ENCODE assay signal across 10 mouse cellular contexts in genomic region chr7:140967862-140968591, GRCm38 (mm10). TPM values are rescaled to one million over a fixed set of nuclear protein-coding genes. Genes with fewer than 3 reads are reported as not detected.
DNase-seq lines count a peak whose midpoint lies in the region; ATAC-seq and TF ChIP-seq lines count a peak whose summit lies in the region.
"Had no signal": no experiment of that assay in that cellular context is flagged by ENCODE, and none has a peak within 500 bp of the region (broad histone marks: within the 10 kb centered on the region; RNA-seq: fewer than 3 reads in every experiment).

No protein-coding gene starts in this region.

- H3K27ac ChIP-seq in midbrain, embryonic 10.5 days (replicated peaks) = peak overlapping the region; percentile 59; the same call in 1 of the 2 replicates
- H3K27ac ChIP-seq in midbrain, embryonic 15.5 days = no peak overlapping the region
- H3K27ac ChIP-seq in intestine, embryonic 16.5 days (ENCODE audit: low read length) = peak overlapping the region; percentile 65
- peak overlapping the region; percentile 79 for H3K27ac ChIP-seq in small intestine, adult 2 months (ENCODE audit: insufficient read depth, low read depth, low read length)
- H3K27ac ChIP-seq: gastrocnemius, adult 2 months had no signal

- TF ChIP-seq POLR2A in small intestine, adult 2 months (IDR thresholded peaks at IDR 0.05; ENCODE audit: low read depth, low read length) = no peak

- H3K9me3 ChIP-seq in midbrain, embryonic 10.5 days (replicated peaks) = no peaks in the 10 kb centered on the region
- no peaks in the 10 kb centered on the region for H3K9me3 ChIP-seq in midbrain, embryonic 15.5 days
- H3K9me3 ChIP-seq in intestine, embryonic 16.5 days (ENCODE audit: control insufficient read depth, low read length) = no peaks in the 10 kb centered on the region

- H3K27me3 ChIP-seq in midbrain, embryonic 10.5 days (ENCODE audit: low read depth, poor library complexity, severe bottlenecking) = peaks cover 27% of the 10 kb centered on the region; the same call in 1 of the 2 replicates
- H3K27me3 ChIP-seq in midbrain, embryonic 15.5 days (replicated peaks) = no peaks in the 10 kb centered on the region
- no peaks in the 10 kb centered on the region for H3K27me3 ChIP-seq in intestine, embryonic 16.5 days (replicated peaks; ENCODE audit: control insufficient read depth, insufficient read depth, low read length)
- no peaks in the 10 kb centered on the region for H3K27me3 ChIP-seq in small intestine, adult 2 months (ENCODE audit: control insufficient read depth, insufficient read depth, low read length)

- peak overlapping the region; percentile 23; the same call in 1 of the 2 replicates for H3K4me3 ChIP-seq in midbrain, embryonic 10.5 days
- no peak overlapping the region for H3K4me3 ChIP-seq in midbrain, embryonic 15.5 days
- H3K4me3 ChIP-seq in intestine, embryonic 16.5 days (ENCODE audit: low read length) = peak overlapping the region; percentile 34
- peak overlapping the region; percentile 41 for H3K4me3 ChIP-seq in small intestine, adult 2 months (ENCODE audit: low read depth, low read length)
- H3K4me3 ChIP-seq: gastrocnemius, adult 2 months had no signal

- H3K9ac ChIP-seq in midbrain, embryonic 15.5 days = no peak overlapping the region
- H3K9ac ChIP-seq in intestine, embryonic 16.5 days (ENCODE audit: low read depth, low read length) = peak overlapping the region; percentile 53; the same call in 1 of the 2 replicates

- 4% methylated on average over 14 of the region's 14 CpGs for WGBS in midbrain, embryonic 10.5 days
- WGBS in midbrain, embryonic 15.5 days = 7% methylated on average over 14 of the region's 14 CpGs
- 8% methylated on average over 14 of the region's 14 CpGs for WGBS in intestine, embryonic 16.5 days
- WGBS in small intestine, adult 2 months = 59% methylated on average over 14 of the region's 14 CpGs

- no peak for TF ChIP-seq CTCF in small intestine, adult 2 months (IDR thresholded peaks at IDR 0.05; ENCODE audit: extremely low read depth, insufficient read length, insufficient replicate concordance, low read depth, low read length)

- H3K4me2 ChIP-seq in midbrain, embryonic 15.5 days = no peak overlapping the region
- peak overlapping the region; percentile 51 for H3K4me2 ChIP-seq in intestine, embryonic 16.5 days (ENCODE audit: low read depth, low read length)

- peak; percentile 33 for DNase-seq in midbrain, embryonic 10.5 days (ENCODE audit: low spot score)
- DNase-seq in embryo, embryonic 11 days = peak; percentile 66
- DNase-seq in heart, adult 8-10 months (ENCODE audit: low spot score) = no peak
- no peak for DNase-seq in urinary bladder, adult 18-20 months (ENCODE audit: low spot score in 2 of 2)
- no peak for DNase-seq in Muller cell, postnatal 12 days (ENCODE audit: inconsistent ontology term)
- DNase-seq: cerebellum, adult 11-12 months; gastrocnemius, adult 2 months had no signal

- no peaks in the 10 kb centered on the region for H3K36me3 ChIP-seq in midbrain, embryonic 10.5 days
- no peaks in the 10 kb centered on the region for H3K36me3 ChIP-seq in midbrain, embryonic 15.5 days (replicated peaks)
- H3K36me3 ChIP-seq in intestine, embryonic 16.5 days (ENCODE audit: control insufficient read depth, insufficient read depth, low read length) = no peaks in the 10 kb centered on the region
- H3K36me3 ChIP-seq in small intestine, adult 2 months (ENCODE audit: control insufficient read depth, insufficient read depth, low read length) = no peaks in the 10 kb centered on the region

- peaks cover 30% of the 10 kb centered on the region for H3K4me1 ChIP-seq in midbrain, embryonic 10.5 days
- no peaks in the 10 kb centered on the region for H3K4me1 ChIP-seq in midbrain, embryonic 15.5 days
- peaks cover 23% of the 10 kb centered on the region for H3K4me1 ChIP-seq in intestine, embryonic 16.5 days (ENCODE audit: control insufficient read depth, insufficient read depth, low read length)
- peaks cover 3% of the 10 kb centered on the region for H3K4me1 ChIP-seq in small intestine, adult 2 months (ENCODE audit: control insufficient read depth, insufficient read depth, insufficient read length, low read length)

- no peak for ATAC-seq in midbrain, embryonic 15.5 days (replicated peaks)
- peak; percentile 61 for ATAC-seq in intestine, embryonic 16.5 days

RNA-seq across cellular contexts. Expression of gene Ifitm1, which starts 1.0 kb away (rescaled TPM):
- polyA plus RNA-seq in midbrain, embryonic 10.5 days (2016; fragmentation: Nextera tagmentation; extraction: Ambion mirVana) = 6.3 and 8.4 TPM in 2 replicates
- polyA plus RNA-seq in midbrain, embryonic 15.5 days (2015; fragmentation: Nextera tagmentation; extraction: Ambion mirVana) = 14.9 and 18.8 TPM in 2 replicates
- 117 and 123 TPM in 2 replicates for polyA plus RNA-seq in intestine, embryonic 16.5 days (2015; fragmentation: Nextera tagmentation; extraction: Ambion mirVana)
- polyA plus RNA-seq in small intestine, adult 2 months (2012; rRNA removed) = 107 and 120 TPM in 2 replicates
- total RNA-seq in heart, adult 8-10 months (2022) = 1 to 10 TPM; 1.6 to 6.3 (median 5.0) TPM

RNA-seq across cellular contexts. Expression of gene Ifitm2, which starts 12.2 kb away (rescaled TPM):
- 305 and 352 TPM in 2 replicates for polyA plus RNA-seq in midbrain, embryonic 10.5 days (2016; fragmentation: Nextera tagmentation; extraction: Ambion mirVana)
- polyA plus RNA-seq in midbrain, embryonic 15.5 days (2015; fragmentation: Nextera tagmentation; extraction: Ambion mirVana) = 135 and 145 TPM in 2 replicates
- polyA plus RNA-seq in intestine, embryonic 16.5 days (2015; fragmentation: Nextera tagmentation; extraction: Ambion mirVana) = 1,203 and 1,252 TPM in 2 replicates
- 263 and 363 TPM in 2 replicates for polyA plus RNA-seq in small intestine, adult 2 months (2012; rRNA removed)
- 100 to 1,000 TPM in 1 of 4 experiments, 10 to 100 TPM in 3; 86.2 to 101 (median 90.3) TPM for total RNA-seq in heart, adult 8-10 months (2022)

RNA-seq across cellular contexts. Expression of gene Gm45717, which starts 12.3 kb away (rescaled TPM):
- 0.42 TPM in 1 of 2 replicates, not detected in the other for polyA plus RNA-seq in midbrain, embryonic 10.5 days (2016; fragmentation: Nextera tagmentation; extraction: Ambion mirVana)
- not detected in 2 replicates for polyA plus RNA-seq in midbrain, embryonic 15.5 days (2015; fragmentation: Nextera tagmentation; extraction: Ambion mirVana)
- 1.0 TPM in 1 of 2 replicates, not detected in the other for polyA plus RNA-seq in intestine, embryonic 16.5 days (2015; fragmentation: Nextera tagmentation; extraction: Ambion mirVana)
- polyA plus RNA-seq in small intestine, adult 2 months (2012; rRNA removed) = 1.1 TPM in 1 of 2 replicates, not detected in the other
- not detected for total RNA-seq in heart, adult 8-10 months (2022)
- total RNA-seq: gastrocnemius, adult 2 months had no signal

RNA-seq across cellular contexts. Expression of gene Ifitm5, which starts 17.9 kb away (rescaled TPM):
- polyA plus RNA-seq in midbrain, embryonic 10.5 days (2016; fragmentation: Nextera tagmentation; extraction: Ambion mirVana) = 1.2 and 1.3 TPM in 2 replicates
- polyA plus RNA-seq in midbrain, embryonic 15.5 days (2015; fragmentation: Nextera tagmentation; extraction: Ambion mirVana) = 0.65 and 1.1 TPM in 2 replicates
- 2.0 and 2.4 TPM in 2 replicates for polyA plus RNA-seq in intestine, embryonic 16.5 days (2015; fragmentation: Nextera tagmentation; extraction: Ambion mirVana)
- polyA plus RNA-seq in small intestine, adult 2 months (2012; rRNA removed) = 0.56 and 0.87 TPM in 2 replicates
- under 1 TPM in 3 of 4 experiments, not detected in 1; 0.35 to 0.72 (median 0.37) TPM for total RNA-seq in heart, adult 8-10 months (2022)

RNA-seq across cellular contexts. Expression of gene Pgghg, which starts 26.8 kb away (rescaled TPM):
- polyA plus RNA-seq in midbrain, embryonic 10.5 days (2016; fragmentation: Nextera tagmentation; extraction: Ambion mirVana) = 15.4 and 17.1 TPM in 2 replicates
- 6.2 and 8.4 TPM in 2 replicates for polyA plus RNA-seq in midbrain, embryonic 15.5 days (2015; fragmentation: Nextera tagmentation; extraction: Ambion mirVana)
- 23.4 and 23.6 TPM in 2 replicates for polyA plus RNA-seq in intestine, embryonic 16.5 days (2015; fragmentation: Nextera tagmentation; extraction: Ambion mirVana)
- polyA plus RNA-seq in small intestine, adult 2 months (2012; rRNA removed) = 10.8 and 15.1 TPM in 2 replicates
- 1 to 10 TPM; 3.8 to 5.3 (median 4.3) TPM for total RNA-seq in heart, adult 8-10 months (2022)

Comparison
In these comparisons a context has a peak if more than half of its experiments do, and no peak if none do; other contexts are left out.
1. DNase-seq: peak in midbrain, embryonic 10.5 days (single experiment) and embryo, embryonic 11 days (single experiment); none in heart, adult 8-10 months (single experiment), urinary bladder, adult 18-20 months (0 of 2) and Muller cell, postnatal 12 days (single experiment).